Mouse (Mus musculus) thymus, postnatal 0 days (tissue): ENCODE results near the gene Mtnr1a. TPM values are rescaled to one million over a fixed set of nuclear protein-coding genes. Genes with fewer than 3 reads are reported as not detected.

Source experiments
- DNase-seq: peaks from one replicate; pipeline ENCODE4 v3.0.0-alpha.2; 2015; ENCODE audit warnings: low spot score
- polyA plus RNA-seq: library from polyadenylated mRNA; unstranded; fragments of >200 nt; fragmentation: Nextera tagmentation; extraction: Ambion mirVana; gene quantifications from 2 replicates; pipeline ENCODE4 v1.2.1, GENCODE M21; 2015

Mtnr1a gene
- polyA plus RNA-seq, 1 experiment from 2014 or later, result not detected

GRCm38 (mm10) chr8:45109371-45110063 is 40.6 kb downstream of the Mtnr1a start:
- no peak for DNase-seq

DNA sequence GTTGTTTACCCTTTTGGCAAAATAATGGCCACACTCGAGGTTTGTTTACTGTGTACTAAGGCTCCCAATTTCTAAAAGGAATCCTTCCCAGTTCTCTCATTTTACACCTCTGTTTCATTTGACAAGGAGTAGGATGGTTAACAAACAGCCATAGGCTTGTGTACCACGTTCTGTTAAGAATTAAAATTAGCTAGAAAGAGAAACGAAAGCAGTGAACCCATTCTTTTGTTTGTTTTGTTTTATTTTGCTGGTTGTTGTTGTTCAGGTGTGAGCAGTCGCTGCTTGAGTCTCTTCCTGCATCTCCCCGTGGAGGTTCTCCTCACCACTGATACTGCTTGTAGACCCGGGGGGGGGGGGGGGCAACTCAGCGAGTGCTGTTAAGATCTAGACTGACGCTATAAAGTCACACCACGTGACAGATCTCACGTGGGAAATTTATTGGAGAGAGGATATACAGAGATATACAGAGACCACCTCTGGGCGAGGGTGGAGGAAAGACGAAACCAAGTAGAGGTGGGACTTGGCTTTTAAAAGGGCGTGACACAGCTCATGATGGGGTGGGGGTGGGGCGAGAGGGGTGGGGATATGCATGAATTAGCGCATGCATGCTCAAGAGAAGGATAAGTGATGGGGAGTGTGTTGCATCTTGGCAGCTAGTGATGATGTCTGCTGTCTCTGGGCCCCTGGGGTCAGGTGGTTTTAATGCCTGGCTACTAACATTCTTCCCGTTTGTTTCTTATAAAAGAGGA is 41.3 kb downstream of the Mtnr1a start:
- no peak for DNase-seq

DNA sequence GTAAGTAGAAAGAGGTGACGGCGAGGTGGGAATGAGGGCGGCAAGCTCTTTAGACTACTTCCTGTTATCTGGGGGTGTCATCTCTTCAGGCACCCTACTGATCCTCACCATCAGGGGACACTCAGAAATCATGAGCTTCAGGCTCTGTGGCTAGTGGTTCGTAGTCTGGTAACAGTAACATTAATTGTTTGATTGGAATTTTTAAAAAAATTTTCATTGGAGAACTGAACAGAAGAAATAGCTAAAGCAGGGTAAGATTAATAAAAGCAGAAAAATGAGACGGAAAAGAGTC is 41.8 kb downstream of the Mtnr1a start:
- no peak for DNase-seq

GRCm38 (mm10) chr8:45111820-45112219 is 42.9 kb downstream of the Mtnr1a start:
- no peak for DNase-seq

GRCm38 (mm10) chr8:45117588-45117987 is 48.7 kb downstream of the Mtnr1a start:
- DNase-seq, result no peak

DNA sequence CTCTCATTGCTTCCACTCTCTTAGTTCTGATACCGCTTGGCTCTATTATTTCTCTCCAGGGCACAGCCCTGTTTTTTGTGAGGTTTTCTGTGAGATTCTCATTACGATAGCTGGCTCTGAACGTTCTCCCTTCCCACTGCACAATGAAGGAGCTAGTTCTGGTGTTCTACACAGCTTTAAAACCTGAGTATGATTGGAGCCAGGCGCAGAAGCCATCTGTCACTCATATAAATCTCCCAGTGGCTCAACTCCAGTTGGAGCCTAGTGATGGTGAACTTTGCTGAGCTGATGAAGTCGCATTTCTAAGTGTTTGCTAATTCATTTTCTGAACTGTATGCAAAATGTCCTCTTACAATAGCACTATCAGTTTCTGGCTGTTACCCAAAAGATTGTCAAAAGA is 56.7 kb downstream of the Mtnr1a start:
- no peak for DNase-seq

Other genes with a start within 250 kb of the Mtnr1a start
- gene Fat1, start 133.7 kb upstream of the Mtnr1a start, polyA plus RNA-seq, result 2.3 TPM in 2 replicates
- not detected in 2 replicates for gene F11, start 192.9 kb downstream of the Mtnr1a start, polyA plus RNA-seq
- not detected in 2 replicates for gene Klkb1, start 225.7 kb downstream of the Mtnr1a start, polyA plus RNA-seq
- not detected in 2 replicates for gene Gm45753, start 239.3 kb downstream of the Mtnr1a start, polyA plus RNA-seq